Mouse (Mus musculus) hindbrain, embryonic 15.5 days (tissue): ENCODE results near the gene Rfpl4. TPM values are rescaled to one million over a fixed set of nuclear protein-coding genes. Genes with fewer than 3 reads are reported as not detected.

Source experiments
- ATAC-seq: fragments of 200-750 bp; cut with Nextera tagmentation; 2 replicates; pipeline ENCODE4 v1.8.0; 2017; ENCODE audit warnings: low read depth, moderate number of reproducible peaks, moderate TSS enrichment; ENCODE audit not compliant: low FRiP score
- H3K27ac ChIP-seq: fragments of 300-500 bp; sonication (generic); replicated peaks from 2 replicates; pipeline ENCODE4 v1.5.1; 2015; ENCODE audit warnings: mild to moderate bottlenecking, inconsistent platforms
- H3K27me3 ChIP-seq: fragments of 300-500 bp; sonication (generic); 2 replicates; pipeline ENCODE4 v1.6.1; 2015; ENCODE audit warnings: control low read depth, inconsistent platforms
- H3K36me3 ChIP-seq: fragments of 300-500 bp; sonication (generic); 2 replicates; pipeline ENCODE4 v1.6.1; 2015; ENCODE audit warnings: control low read depth, inconsistent platforms
- H3K4me1 ChIP-seq: fragments of 300-500 bp; sonication (generic); replicated peaks from 2 replicates; pipeline ENCODE4 v1.6.1; 2015; ENCODE audit warnings: control low read depth, inconsistent platforms
- H3K4me2 ChIP-seq: fragments of 300-500 bp; sonication (generic); 2 replicates; pipeline ENCODE4 v1.6.1; 2015; ENCODE audit warnings: moderate library complexity, mild to moderate bottlenecking, inconsistent platforms
- H3K4me3 ChIP-seq: fragments of 300-500 bp; sonication (generic); 2 replicates; pipeline ENCODE4 v1.5.1; 2015; ENCODE audit warnings: mild to moderate bottlenecking, inconsistent platforms
- H3K9ac ChIP-seq: fragments of 300-500 bp; sonication (generic); 2 replicates; pipeline ENCODE4 v1.6.1; 2015; ENCODE audit warnings: inconsistent platforms
- H3K9me3 ChIP-seq: fragments of 300-500 bp; sonication (generic); 2 replicates; pipeline ENCODE4 v1.6.1; 2016; ENCODE audit warnings: control low read depth, inconsistent platforms
- WGBS: fragments of 180-500 bp; shearing (Covaris S2); methylation state at CpG from one replicate; pipeline ENCODE4 v1.1.7; 2015; 5-methylcytosine and 5-hydroxymethylcytosine counted together
- polyA plus RNA-seq: library from polyadenylated mRNA; unstranded; fragments of >200 nt; fragmentation: Nextera tagmentation; extraction: Ambion mirVana; gene quantifications from 2 replicates; pipeline ENCODE4 v1.2.1, GENCODE M21; 2015

Gene Rfpl4
- polyA plus RNA-seq, 1 experiment from 2014 or later: not detected

GRCm38 (mm10) chr7:5092381-5092780 lies 24.4 kb downstream of the Rfpl4 start:
- no peaks in the 10 kb centered on the region for H3K27me3 ChIP-seq
- no peak overlapping the region for H3K4me3 ChIP-seq
- H3K4me1 ChIP-seq: no peaks in the 10 kb centered on the region; the same call in 1 of the 2 replicates
- no peak overlapping the region for H3K9ac ChIP-seq
- no peak for ATAC-seq
- H3K9me3 ChIP-seq: no peaks in the 10 kb centered on the region
- H3K27ac ChIP-seq: no peak overlapping the region
- peaks cover 50% of the 10 kb centered on the region for H3K36me3 ChIP-seq
- 87% methylated on average over 6 of the region's 6 CpGs for WGBS
- H3K4me2 ChIP-seq: no peak overlapping the region

GRCm38 (mm10) chr7:5091008-5091728 lies 25.6 kb downstream of the Rfpl4 start:
- Histone ChIP-seq H3K27me3 (no peaks in the 10 kb centered on the region), H3K36me3 (peaks cover 42% of the 10 kb centered on the region), H3K4me1 (no peaks in the 10 kb centered on the region; the same call in 1 of the 2 replicates), H3K9me3 (no peaks in the 10 kb centered on the region), H3K4me3 (no peak overlapping the region), H3K27ac (no peak overlapping the region), H3K9ac (no peak overlapping the region), H3K4me2 (no peak overlapping the region)
- ATAC-seq: no peak
- 88% methylated on average over 15 of the region's 15 CpGs for WGBS

GRCm38 (mm10) chr7:5089853-5090252 lies 26.9 kb downstream of the Rfpl4 start:
- no peaks in the 10 kb centered on the region for H3K27me3 ChIP-seq
- peaks cover 3% of the 10 kb centered on the region; the same call in 1 of the 2 replicates for H3K4me1 ChIP-seq
- no peaks in the 10 kb centered on the region for H3K9me3 ChIP-seq
- 95% methylated on average over 15 of the region's 15 CpGs for WGBS
- H3K27ac ChIP-seq: no peak overlapping the region
- H3K4me3 ChIP-seq: no peak overlapping the region
- H3K36me3 ChIP-seq: peaks cover 30% of the 10 kb centered on the region
- H3K9ac ChIP-seq: no peak overlapping the region
- H3K4me2 ChIP-seq: no peak overlapping the region
- no peak for ATAC-seq

- Histone ChIP-seq H3K4me3 (no peak overlapping the region), H3K27ac (no peak overlapping the region), H3K4me1 (peaks cover 14% of the 10 kb centered on the region), H3K9ac (no peak overlapping the region), H3K27me3 (no peaks in the 10 kb centered on the region), H3K4me2 (no peak overlapping the region), H3K9me3 (no peaks in the 10 kb centered on the region), H3K36me3 (peaks cover 18% of the 10 kb centered on the region)
- 88% methylated on average over 4 of the region's 4 CpGs for WGBS
- no peak for ATAC-seq
These were observed 28.9 kb downstream of the Rfpl4 start for GRCm38 (mm10) chr7:5087886-5088285.

- H3K27ac ChIP-seq: no peak overlapping the region
- no peak overlapping the region for H3K9ac ChIP-seq
- H3K27me3 ChIP-seq: no peaks in the 10 kb centered on the region
- no peaks in the 10 kb centered on the region for H3K9me3 ChIP-seq
- no peak overlapping the region for H3K4me2 ChIP-seq
- no peak overlapping the region for H3K4me3 ChIP-seq
- 78% methylated on average over 5 of the region's 5 CpGs for WGBS
- ATAC-seq: no peak
- peaks cover 21% of the 10 kb centered on the region for H3K4me1 ChIP-seq
- peaks cover 15% of the 10 kb centered on the region for H3K36me3 ChIP-seq
These were observed 29.8 kb downstream of the Rfpl4 start for GRCm38 (mm10) chr7:5086921-5087440.

- no peak overlapping the region for H3K4me2 ChIP-seq
- peaks cover 36% of the 10 kb centered on the region for H3K4me1 ChIP-seq
- H3K4me3 ChIP-seq: no peak overlapping the region
- H3K27ac ChIP-seq: no peak overlapping the region
- no peak for ATAC-seq
- H3K9ac ChIP-seq: no peak overlapping the region
- H3K36me3 ChIP-seq: peaks cover 11% of the 10 kb centered on the region
- H3K9me3 ChIP-seq: no peaks in the 10 kb centered on the region
- WGBS: 95% methylated on average over 1 of the region's 1 CpGs
- no peaks in the 10 kb centered on the region for H3K27me3 ChIP-seq
These were observed 31.2 kb downstream of the Rfpl4 start for GRCm38 (mm10) chr7:5085512-5085911.

GRCm38 (mm10) chr7:5083325-5084105 lies 33.2 kb downstream of the Rfpl4 start:
- Histone ChIP-seq H3K9ac (no peak overlapping the region), H3K27ac (no peak overlapping the region), H3K9me3 (no peaks in the 10 kb centered on the region), H3K27me3 (no peaks in the 10 kb centered on the region), H3K4me3 (no peak overlapping the region), H3K36me3 (peaks cover 11% of the 10 kb centered on the region), H3K4me1 (peaks cover 36% of the 10 kb centered on the region), H3K4me2 (no peak overlapping the region)
- WGBS: 94% methylated on average over 18 of the region's 18 CpGs
- ATAC-seq: no peak

- no peak for ATAC-seq
- 96% methylated on average over 2 of the region's 2 CpGs for WGBS
- H3K4me1 ChIP-seq: peaks cover 36% of the 10 kb centered on the region
- no peak overlapping the region for H3K27ac ChIP-seq
- peaks cover 23% of the 10 kb centered on the region for H3K36me3 ChIP-seq
- H3K9ac ChIP-seq: no peak overlapping the region
- no peak overlapping the region for H3K4me3 ChIP-seq
- no peaks in the 10 kb centered on the region for H3K27me3 ChIP-seq
- no peaks in the 10 kb centered on the region for H3K9me3 ChIP-seq
- peak overlapping the region; percentile 86 for H3K4me2 ChIP-seq
These were observed 34.8 kb downstream of the Rfpl4 start for GRCm38 (mm10) chr7:5081939-5082338.

GRCm38 (mm10) chr7:5081241-5081640 lies 35.5 kb downstream of the Rfpl4 start:
- Histone ChIP-seq H3K9ac (peak overlapping the region; percentile 100), H3K27ac (no peak overlapping the region), H3K4me2 (peak overlapping the region; percentile 86), H3K27me3 (no peaks in the 10 kb centered on the region), H3K4me3 (peak overlapping the region; percentile 100), H3K36me3 (peaks cover 30% of the 10 kb centered on the region), H3K4me1 (peaks cover 36% of the 10 kb centered on the region), H3K9me3 (no peaks in the 10 kb centered on the region)
- ATAC-seq: no peak
- 78% methylated on average over 6 of the region's 6 CpGs for WGBS

- no peak for ATAC-seq
- peak overlapping the region; percentile 100 for H3K9ac ChIP-seq
- H3K4me1 ChIP-seq: peaks cover 36% of the 10 kb centered on the region
- H3K4me3 ChIP-seq: peak overlapping the region; percentile 100
- H3K4me2 ChIP-seq: peak overlapping the region; percentile 86
- no peaks in the 10 kb centered on the region for H3K9me3 ChIP-seq
- H3K27me3 ChIP-seq: no peaks in the 10 kb centered on the region
- peaks cover 33% of the 10 kb centered on the region for H3K36me3 ChIP-seq
- peak overlapping the region; percentile 93 for H3K27ac ChIP-seq
- 15% methylated on average over 6 of the region's 6 CpGs for WGBS
These were observed 35.9 kb downstream of the Rfpl4 start for GRCm38 (mm10) chr7:5080815-5081214.

- peak; percentile 97 for ATAC-seq
- peaks cover 37% of the 10 kb centered on the region for H3K36me3 ChIP-seq
- WGBS: under 1% methylated on average over 81 of the region's 81 CpGs
These were observed 36.6 kb downstream of the Rfpl4 start, which contains the start of gene Epn1 for GRCm38 (mm10) chr7:5080010-5080751. Gene Epn1, plus strand, starts transcription at chr7:5080235.

More at GRCm38 (mm10) chr7:5080010-5080751, 36.6 kb downstream of the Rfpl4 start, which contains the start of gene Epn1:
- H3K9me3 ChIP-seq: no peaks in the 10 kb centered on the region
- H3K27me3 ChIP-seq: no peaks in the 10 kb centered on the region
- H3K9ac ChIP-seq: peak within 1 kb of the TSS; percentile 100
- H3K4me1 ChIP-seq: peaks cover 36% of the 10 kb centered on the region
- H3K4me3 ChIP-seq: peak within 1 kb of the TSS; percentile 100
- peak within 1 kb of the TSS; percentile 93 for H3K27ac ChIP-seq
- H3K4me2 ChIP-seq: peak within 1 kb of the TSS; percentile 86
